Mouse (Mus musculus) naive thymus-derived CD4-positive, alpha-beta T cell, adult 2 months (primary cell): ENCODE measurements around the gene Nckap5l.

Source experiments
- DNase-seq: peaks from one replicate; pipeline ENCODE4 v3.0.0-alpha.2; 2011; ENCODE audit warnings: low read depth

Gene Nckap5l

DNA sequence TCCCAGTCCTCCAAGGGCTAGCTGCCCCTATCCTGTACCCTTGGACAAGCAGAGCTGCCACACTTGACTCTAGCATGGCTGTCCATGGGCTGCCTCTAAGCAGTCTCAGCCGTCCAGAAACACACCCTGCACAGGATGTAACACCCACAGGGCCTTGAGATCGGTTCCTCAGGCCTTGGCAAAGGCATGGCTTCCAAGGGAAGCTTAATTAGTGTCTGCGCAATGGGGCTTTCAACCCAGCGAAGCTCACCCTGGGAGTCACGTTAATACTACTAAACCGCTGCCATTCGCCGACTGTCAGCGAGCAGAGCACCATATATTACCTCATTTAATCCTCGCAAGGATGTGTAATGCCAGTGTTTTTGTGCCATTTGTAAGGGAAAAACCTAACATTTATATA is 26.5 kb downstream of the Nckap5l start:
- no peak for DNase-seq

DNA sequence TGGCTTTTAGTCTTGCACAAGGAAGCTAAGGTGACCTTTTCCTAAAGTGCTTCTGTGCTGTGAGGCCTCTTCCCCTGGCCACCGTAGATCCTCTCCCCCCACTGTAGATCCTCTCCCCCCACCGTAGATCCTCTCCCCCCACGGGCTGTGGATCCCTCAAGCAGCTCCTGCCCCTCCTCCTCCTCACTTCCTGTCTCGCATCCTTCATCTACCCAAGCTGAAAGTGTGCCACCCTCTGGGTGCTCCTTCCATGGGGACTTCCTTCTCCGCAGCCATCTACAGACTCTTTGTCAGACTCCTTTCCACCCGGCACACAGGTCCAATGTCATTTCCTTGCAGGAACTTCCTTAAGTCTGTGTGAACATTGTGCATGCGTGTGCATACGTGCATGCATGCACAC is 27.2 kb downstream of the Nckap5l start:
- DNase-seq: peak; percentile 40

DNA sequence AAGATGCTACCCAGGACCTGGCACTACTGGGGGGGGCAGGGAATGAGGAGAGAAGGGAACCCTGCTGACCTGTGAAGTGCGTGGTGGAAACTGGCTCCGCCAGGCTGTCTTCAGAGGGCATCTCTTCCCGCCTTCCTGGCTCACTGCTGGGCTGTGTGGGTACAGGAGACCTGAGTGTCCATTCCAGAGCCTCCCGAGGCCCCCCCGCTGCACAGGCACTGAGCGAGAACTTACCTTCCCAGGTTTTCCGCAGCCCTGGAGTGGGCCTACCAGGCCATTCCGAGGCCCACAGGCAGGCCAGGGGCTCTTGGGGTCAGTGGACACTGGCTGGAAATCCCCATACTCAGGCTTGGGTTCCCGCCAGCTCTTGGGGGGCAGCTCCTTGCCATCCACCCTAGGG is 33.7 kb downstream of the Nckap5l start:
- DNase-seq: no peak

DNA sequence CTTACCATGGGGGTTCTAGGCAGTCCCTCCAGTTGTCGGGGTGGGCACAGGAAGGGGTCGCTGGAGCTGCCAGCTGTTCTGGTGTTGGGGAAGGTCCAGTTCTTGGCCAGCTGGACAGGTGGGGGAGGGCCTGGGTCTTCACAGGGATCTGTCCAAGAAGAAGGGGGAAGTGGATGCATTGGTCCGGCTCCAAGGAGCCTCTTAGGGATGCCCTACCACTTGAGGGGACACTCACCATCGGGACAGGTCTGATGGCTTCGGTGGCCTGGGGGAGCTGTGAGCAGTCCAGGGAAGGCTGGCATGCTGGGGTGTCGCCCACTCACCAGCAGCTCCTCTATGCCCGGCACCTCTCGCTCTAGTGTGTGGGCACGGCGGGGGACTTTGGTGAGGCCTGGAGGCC is 34.4 kb downstream of the Nckap5l start:
- DNase-seq: no peak

DNA sequence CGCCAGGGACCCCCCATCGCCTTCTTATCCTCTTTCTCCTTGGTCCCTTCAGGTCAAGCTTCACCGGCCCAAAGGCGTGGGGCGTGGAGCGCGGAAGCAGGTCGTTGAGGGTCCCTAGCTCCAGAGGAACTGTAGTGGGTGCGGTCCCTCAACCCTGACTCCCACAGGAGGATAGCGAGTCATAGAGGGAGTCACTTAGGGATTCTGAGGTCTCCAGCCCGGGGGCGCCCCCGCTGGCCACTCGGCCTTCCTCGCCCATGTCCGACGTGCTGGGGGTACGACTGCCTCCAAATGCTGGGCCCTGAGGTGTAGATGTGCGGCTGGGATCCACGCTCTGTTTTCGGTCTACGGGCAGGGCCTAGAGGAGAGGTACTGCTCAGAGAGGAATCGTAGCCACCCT is 35.0 kb downstream of the Nckap5l start:
- no peak for DNase-seq

DNA sequence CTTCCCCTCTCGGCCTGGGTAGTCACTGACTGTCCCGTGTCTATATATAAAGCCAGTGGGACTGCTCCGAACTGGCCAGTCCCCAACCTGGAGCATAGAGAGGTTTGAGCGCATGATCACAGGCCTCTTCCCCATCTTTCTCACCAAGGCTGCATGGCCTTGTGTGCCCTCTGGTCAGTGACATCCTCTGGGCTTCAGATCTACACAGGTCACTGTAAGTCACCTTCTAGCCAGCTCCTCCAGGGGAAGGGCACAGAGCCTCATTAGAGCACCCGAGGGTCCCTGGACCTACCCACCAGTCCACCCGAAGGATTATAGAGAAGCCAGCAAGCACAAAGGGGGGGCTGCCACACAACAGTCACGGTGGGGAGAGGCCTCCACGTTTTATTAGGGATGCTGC is 35.9 kb downstream of the Nckap5l start:
- DNase-seq: no peak

DNA sequence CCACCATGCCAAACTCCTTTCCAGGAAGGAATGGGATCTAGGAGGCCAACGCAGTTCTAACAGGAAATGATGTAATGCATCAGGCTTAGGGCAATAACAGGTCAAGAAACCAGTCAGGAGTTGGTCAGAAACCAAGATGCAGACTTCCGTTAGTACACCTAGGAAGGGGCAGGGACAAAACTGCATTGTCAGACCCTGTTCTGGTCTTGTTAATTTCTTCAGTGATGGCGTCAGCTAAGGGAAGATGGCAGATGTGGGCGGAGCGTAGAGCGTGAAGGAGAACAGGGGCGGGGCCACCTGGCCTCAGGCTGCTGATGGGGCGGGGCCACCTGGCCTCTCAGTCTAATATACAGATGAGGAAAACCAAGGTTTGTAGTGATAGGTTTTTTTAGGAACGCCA is 36.4 kb downstream of the Nckap5l start:
- peak; percentile 32 for DNase-seq

DNA sequence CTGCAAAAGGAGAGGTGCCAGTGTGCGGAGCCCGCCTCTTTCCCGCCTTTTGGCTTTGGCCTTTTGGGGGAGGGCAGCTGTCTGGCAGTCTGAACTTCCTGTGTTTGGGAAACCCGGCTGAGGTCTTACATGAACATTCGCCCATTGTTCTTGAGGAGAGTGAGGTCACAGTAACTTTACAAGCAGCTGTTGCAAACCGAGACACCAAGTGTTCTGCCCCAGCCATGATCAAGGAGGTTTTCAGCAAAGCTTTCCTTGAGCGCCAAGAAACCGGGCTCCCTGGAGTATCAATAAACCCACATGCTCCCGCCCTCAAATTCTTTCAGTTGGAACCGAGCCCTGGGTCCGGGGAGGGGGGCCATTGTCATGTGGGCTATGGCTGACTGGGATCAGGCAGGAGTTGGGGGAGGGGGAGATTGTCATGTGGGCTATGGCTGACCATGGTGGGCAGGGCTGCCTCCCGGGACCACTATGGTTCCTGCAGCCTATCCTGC is 37.0 kb downstream of the Nckap5l start:
- peak; percentile 36 for DNase-seq

DNA sequence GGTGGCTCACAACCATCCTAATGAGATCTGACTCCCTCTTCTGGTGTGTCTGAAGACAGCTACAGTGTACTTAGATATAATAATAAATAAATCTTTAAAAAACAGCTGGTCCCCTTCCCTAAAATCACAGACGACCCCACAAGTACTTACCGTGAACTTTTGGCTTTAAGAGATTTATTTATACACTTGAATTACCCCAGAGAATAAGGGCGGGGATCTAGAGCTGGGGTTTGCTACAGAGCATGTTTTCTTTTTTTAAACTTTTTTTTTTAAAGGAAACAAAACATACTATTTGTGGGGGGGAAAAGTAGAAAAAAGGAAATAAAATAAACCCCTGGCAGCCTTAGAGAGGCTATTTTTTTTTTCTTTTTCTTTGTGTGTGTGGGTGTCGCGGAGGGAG is 37.4 kb downstream of the Nckap5l start:
- DNase-seq: no peak

DNA sequence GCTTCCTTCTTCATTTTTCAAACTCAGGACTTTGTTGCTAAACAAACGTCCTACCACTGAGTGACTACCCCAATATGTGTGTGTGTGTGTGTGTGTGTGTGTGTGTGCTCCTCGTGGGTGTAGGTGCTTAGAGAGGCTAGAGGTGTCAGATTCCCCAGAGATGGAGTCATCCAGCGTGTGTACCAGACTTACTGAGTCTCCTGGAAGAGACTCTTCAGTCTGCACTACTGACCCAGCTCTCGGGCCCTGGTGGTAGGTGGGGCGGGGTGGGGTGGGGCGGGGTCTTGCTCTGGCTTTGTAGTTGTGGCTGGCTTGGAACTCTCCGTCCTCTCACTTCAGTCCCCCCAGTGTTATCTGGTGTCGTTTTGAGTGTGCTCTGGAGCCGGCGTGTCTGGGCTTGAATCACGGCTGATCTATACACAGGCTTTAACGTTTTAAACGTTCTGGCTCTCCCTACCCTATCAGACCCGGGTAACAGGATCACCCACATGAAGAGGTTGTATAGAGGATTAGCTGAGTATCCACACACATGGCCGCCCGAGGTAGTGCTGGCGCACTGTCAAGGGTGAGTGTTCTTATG is 39.8 kb downstream of the Nckap5l start:
- no peak for DNase-seq

DNA sequence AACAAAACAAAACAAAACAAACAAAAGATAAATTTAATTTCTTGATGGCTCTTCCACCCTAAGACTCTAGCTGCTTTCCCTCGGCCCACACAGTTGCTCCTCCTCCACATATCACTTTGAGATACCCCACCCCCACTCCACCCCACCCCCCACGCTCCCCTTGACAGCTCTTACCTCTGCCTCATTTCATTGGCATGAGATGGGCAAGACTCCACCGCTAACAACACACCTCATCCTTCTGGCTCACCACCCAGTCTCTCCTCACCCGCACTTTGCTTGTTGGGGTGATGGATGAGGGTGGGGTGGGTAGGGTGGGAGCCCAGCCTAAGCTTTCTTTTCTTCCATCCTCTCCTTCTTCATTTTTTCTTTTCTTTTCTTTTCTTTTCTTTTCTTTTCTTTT is 40.6 kb downstream of the Nckap5l start:
- DNase-seq: no peak

DNA sequence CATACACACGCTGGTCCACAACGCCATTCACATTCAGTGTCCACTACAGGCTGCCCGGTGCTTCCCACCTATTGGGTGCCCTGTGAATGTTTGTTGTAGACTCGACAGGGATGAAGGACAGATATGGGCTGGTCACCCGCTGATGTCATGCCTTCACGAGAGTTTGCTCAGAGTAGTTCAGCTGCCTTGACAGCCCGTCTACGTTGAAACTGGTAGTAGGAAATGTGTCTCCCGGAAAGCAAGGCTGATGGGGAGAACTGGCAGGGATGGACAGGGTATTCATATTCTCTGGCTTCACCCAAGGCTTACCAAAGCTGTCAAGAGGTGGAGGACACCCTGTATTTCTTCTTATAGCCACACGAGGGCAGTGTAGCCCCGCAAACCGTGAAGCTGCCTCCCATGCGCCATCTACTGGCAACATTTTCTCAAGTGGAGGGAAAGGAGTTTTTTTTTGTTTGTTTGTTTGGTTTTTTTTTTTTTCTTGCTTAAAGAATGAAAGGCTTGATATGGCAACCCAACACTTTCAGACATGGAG is 41.1 kb downstream of the Nckap5l start:
- peak; percentile 97 for DNase-seq

DNA sequence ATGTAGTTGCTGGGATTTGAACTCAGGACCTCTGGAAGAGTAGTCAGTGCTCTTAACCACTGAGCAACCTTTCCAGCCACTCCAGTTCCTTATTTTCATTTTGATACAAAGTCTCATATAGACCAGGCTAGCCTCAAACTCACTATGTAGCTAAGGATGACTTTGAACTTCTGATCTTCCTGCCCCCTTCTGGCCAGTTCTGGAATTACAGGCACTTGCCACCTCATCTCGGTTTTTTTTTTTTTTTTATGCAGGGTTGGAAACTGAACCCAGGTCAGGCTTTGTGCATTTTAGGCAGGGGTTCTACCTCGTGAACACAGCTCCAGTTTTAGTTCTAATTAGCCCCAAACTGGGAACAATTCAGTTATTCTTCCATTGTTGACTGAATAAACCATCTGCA is 41.8 kb downstream of the Nckap5l start:
- peak; percentile 88 for DNase-seq

DNA sequence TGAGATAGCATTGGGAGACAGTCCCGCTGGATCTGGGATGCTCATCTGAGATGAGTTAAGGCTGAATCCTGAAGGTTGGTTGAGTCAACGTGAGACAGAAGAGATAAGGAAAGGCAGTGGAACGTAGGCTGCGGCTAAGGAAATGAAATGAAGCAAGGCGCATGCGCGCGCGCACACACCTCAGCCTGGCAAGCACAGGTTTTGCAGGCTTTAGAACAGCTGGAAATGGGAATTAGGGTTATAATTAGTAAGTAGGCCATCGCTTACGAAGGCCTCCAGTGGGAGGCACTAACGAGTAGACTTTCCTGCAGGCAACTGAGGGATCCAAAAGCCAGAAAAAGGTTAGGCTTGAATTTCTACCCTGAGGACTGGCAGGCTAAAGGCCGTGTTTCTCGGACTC is 45.8 kb downstream of the Nckap5l start:
- DNase-seq: no peak

DNA sequence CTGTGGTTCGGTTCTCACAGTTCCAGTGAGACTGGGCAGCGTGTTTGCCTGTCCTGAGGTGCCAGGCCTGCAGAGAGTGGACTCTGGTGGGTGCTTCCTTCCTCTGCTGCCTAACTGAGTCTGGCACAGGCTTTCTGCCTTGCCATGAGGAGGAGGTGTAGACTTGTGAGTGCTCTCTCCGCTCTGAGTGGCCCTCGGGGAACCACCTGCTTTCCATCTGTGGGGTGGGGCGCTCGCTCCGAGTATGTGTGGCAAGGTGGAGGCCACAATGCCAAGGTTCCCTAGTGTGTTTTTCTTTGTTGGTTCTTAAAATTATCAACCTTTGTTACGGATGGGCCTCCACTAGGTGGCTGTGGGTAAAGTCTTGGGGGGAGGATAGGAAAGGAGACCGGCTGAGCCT is 48.7 kb downstream of the Nckap5l start:
- DNase-seq: no peak

DNA sequence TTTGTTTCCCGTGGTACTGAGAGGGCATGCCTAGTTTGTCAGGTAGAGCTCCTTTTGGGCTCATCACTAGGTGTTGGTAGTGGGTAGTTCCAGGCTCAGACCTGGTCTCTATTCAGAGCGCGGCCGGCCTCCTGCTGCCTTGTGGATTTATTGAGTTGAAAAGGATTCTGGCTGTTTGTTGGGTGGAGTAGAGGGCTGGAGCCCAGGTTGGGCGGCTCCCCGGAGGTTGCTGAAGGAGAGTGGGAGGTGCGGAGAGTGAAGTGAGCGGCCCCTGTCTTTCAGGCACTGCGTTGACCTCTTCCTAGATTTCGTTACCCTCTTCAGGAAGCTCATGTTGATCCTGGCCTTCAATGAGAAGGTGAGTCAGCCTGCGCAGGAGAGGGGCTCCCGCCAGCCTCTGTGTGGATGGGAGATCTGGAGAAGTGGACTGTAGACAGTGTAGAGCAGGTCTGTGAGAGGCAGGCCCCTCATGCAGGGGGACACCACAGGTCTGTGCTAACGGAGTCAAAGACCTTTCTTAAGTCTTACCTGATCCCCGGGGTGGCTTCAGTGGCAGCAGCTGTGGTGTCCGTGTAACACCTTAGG is 50.5 kb downstream of the Nckap5l start:
- no peak for DNase-seq

DNA sequence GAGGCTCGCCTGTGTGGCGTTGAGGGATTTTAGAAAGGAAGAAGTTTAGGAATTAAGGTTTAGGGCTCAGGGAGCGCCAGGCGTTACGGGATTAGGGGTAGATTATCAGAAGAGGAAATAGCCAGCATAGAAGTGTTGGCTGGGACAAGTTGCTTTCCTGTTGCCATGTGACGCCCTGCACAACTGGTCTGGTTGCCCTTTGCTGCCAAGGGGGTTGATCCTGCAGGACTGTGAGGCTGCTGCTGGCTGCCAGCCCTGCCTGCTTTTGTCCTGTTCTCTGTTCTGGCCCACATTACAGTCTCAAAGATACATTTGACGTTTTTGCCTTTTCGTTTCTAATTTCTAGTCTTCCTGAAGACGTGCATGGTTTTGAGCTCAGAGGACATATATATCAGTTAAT is 52.4 kb downstream of the Nckap5l start:
- DNase-seq: no peak

DNA sequence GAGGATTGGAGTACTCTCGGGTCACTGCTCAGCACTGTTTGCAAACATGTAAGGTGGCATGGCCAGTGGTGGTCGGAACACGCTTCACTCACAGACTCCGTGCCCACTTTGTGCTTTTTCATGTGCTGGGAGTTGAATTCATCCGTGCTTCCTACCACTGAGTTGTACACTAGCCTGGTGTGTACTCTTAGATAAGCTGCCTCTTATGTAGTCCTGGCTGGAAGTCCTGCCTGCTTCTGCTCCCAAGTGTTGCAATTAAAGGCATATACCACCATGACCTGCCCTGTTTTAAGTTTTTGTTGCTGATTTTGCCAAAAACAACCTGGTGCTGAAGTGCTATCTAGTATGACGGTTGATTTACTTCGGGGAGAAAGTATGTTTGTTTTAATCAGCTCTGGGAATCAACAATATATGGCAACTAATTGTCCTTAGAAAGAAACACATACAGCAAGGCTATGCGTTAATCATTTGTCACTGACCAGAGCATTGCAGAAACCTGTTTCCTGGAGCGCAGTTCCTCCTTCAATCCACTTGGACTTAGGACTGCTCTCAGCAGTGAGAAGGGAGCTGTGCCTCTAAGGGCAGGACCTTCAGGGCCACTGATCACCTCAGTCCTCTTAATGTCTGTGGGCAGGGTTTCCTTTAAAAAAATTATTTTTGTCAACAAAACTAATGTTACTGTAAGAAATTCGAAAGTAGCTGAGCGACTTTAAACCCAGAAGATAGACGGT is 54.2 kb downstream of the Nckap5l start:
- no peak for DNase-seq

DNA sequence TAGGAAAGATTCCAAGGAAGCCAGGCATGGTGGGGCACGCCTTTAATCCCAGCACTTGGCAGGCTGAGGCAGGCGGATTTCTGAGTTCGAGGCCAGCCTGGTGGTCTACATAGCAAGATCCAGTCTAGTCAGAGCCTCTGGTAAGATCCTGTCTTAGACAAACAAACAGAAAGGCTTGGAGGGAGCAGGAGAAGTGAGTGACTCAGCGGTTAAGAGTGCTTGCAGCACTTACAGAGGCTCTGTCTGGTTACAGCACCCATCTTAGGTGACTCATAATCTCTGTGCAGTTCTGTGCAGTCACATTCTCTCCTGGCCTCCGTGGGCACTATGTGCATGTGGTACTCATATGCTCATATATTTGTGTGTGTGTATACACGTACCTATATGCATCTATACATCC is 56.9 kb downstream of the Nckap5l start:
- DNase-seq: no peak

DNA sequence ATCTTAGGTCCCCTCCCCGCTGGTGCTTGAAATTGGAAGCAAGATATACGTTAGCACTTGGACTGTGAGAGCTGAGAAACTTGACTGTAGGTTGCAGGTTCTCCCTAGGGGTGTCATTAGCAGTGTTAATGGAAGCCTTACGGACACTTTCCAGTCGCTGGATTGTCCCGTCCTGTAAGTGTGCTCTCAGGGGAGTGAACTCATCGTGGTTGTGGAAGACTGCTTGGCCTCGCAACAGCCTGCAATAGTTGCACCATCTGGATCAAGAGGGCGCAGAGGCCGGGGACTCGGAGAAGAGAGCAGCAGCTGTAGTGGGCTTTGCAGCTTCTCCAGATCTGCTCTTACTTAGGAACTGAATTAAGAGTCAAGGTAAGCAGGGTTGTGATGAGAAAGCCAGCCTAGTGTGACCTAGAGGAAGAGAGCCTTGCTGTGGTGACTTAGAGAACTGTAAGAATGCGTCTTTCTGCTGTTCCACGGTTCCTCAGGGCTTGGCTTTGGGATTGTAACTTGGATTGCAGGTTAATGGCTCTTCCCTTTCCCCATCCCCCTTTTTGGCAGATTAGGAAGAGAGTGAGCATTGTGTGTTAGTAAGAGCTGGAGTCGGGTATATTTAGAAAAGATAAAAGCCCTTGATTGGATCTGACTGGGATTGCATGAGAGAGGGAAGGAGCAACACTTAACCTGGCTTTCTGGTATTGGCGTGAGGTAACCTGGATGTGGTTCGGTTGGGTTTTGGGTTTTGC is 57.9 kb downstream of the Nckap5l start:
- DNase-seq: no peak

DNA sequence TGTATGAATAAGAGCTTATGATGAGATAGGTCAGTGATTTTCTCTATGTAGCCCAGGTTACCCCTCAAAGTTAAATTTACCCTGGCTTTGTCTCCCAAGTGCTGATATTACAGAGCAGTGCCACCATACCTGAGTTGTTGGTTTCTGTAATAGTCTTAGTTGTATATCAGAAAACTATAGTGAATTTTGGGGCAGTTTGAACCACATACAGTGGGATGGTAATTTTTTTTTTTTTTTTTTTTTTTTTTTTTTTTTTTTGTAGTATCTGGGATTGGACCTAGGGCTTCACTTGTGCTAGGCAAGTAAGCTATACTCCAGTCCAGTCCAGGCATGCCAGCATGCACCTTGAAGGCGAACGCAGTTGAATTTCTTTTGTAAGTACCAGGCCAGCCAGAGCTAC is 59.9 kb downstream of the Nckap5l start:
- DNase-seq: no peak

DNA sequence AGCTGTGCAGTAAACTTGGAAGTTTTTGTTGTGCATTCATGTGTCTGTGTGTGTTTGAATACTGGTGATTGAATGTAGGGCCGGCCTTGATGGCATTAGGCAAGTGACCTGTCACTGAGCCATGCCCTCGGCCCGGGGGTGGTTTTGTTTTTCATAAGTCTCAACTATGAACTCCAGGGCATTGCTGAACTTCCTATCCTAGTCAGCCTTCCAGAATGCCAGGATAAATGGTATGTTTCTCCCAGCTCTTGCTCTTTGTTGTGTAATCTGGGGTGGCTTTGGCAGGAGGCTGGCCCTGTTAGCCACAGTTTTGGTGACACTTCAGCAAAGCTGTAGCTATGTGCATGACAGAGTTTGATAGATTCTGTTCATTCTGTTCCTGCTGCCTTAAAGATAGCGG is 60.7 kb downstream of the Nckap5l start:
- DNase-seq: no peak

DNA sequence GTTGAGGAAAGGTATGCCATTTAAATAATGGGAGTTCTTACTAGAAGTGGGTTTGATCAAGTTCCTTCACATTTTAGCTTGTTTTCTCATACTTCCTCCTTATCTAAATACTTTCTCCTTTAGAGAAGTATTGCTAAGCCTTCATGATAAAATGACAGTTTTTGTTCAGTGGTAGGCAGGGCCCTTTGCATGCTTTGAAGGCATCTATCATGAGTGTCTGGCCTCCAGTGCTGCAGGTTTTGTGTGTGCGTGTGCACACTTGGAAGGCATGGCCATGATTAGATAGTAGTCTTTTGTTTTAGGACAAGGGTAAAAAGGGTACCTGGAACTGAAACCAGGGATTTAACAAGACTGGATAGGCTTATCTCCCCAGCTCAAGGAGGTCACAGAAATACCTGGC is 61.1 kb downstream of the Nckap5l start:
- no peak for DNase-seq
